Mouse (Mus musculus) heart, adult 2 months (tissue): Measurements from ENCODE around the gene Frem1.

Source experiments
- EP300 ChIP-seq: fragments of 200-500 bp; IDR thresholded peaks from 2 replicates; pipeline ENCODE4 v1.6.1; 2011; ENCODE audit warnings: low read depth, low read length, control low read depth; ENCODE audit not compliant: insufficient read depth
- POLR2A ChIP-seq: fragments of 200-500 bp; IDR thresholded peaks from 2 replicates; pipeline ENCODE4 v1.6.1; 2011; ENCODE audit warnings: mild to moderate bottlenecking, low read depth, low read length, control low read depth; ENCODE audit not compliant: insufficient read depth

DNA sequence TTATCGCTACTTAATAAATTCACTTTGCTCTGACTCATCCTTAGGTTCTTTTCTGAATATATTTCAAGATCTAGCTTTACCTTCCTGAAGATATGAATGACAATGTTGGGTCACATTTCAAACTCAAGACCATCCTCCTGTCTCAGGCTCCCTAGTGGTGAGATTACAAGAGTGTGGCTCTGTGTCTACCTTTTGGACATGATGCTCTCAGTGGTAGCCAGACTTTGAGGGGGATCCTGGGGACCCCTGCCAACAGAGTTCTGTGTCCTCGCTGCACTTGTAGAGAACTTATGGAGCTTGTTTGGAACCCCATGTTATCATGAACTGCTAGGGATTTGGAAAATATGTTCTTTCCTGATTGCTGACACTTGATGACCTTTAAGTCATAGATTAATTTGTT is 190.7 kb downstream of the Frem1 start:
- TF ChIP-seq EP300 (no peak), POLR2A (no peak)
